Mouse (Mus musculus) forebrain, embryonic 16.5 days (tissue): ENCODE results near the gene Gpsm1. TPM values are rescaled to one million over a fixed set of nuclear protein-coding genes. Genes with fewer than 3 reads are reported as not detected.

Experiments
- ATAC-seq: fragments of 200-750 bp; cut with Nextera tagmentation; 2 replicates; pipeline ENCODE4 v1.8.0; 2017; ENCODE audit warnings: mild to moderate bottlenecking, moderate library complexity
- H3K27ac ChIP-seq: fragments of 300-500 bp; sonication (generic); 2 replicates; pipeline ENCODE4 v1.5.1; 2014; ENCODE audit warnings: low read length, control low read depth
- H3K27me3 ChIP-seq: fragments of 300-500 bp; sonication (generic); replicated peaks from 2 replicates; pipeline ENCODE4 v1.6.1; 2014; ENCODE audit warnings: low read length; ENCODE audit not compliant: control insufficient read depth, insufficient read depth
- H3K36me3 ChIP-seq: fragments of 300-500 bp; sonication (generic); 2 replicates; pipeline ENCODE4 v1.6.1; 2014; ENCODE audit not compliant: control insufficient read depth, insufficient read depth
- H3K4me1 ChIP-seq: fragments of 300-500 bp; sonication (generic); replicated peaks from 2 replicates; pipeline ENCODE4 v1.6.1; 2014; ENCODE audit warnings: low read length; ENCODE audit not compliant: control insufficient read depth, insufficient read depth
- H3K4me2 ChIP-seq: fragments of 300-500 bp; sonication (generic); 2 replicates; pipeline ENCODE4 v1.6.1; 2014; ENCODE audit warnings: mild to moderate bottlenecking, low read length, control low read depth
- H3K4me3 ChIP-seq: fragments of 300-500 bp; sonication (generic); replicated peaks from 2 replicates; pipeline ENCODE4 v1.5.1; 2014; ENCODE audit warnings: mild to moderate bottlenecking, low read length, control low read depth
- H3K9ac ChIP-seq: fragments of 300-500 bp; sonication (generic); replicated peaks from 2 replicates; pipeline ENCODE4 v1.6.1; 2014; ENCODE audit warnings: low read depth, low read length, control low read depth
- H3K9me3 ChIP-seq: fragments of 300-500 bp; sonication (generic); 2 replicates; pipeline ENCODE4 v1.6.1; 2016; ENCODE audit warnings: low read length; ENCODE audit not compliant: control insufficient read depth
- WGBS: fragments of 180-500 bp; shearing (Covaris S2); extraction: QIAGEN DNeasy Blood & Tissue Kit; methylation state at CpG from one replicate; pipeline ENCODE4 v1.1.7; 2014; 5-methylcytosine and 5-hydroxymethylcytosine counted together
- polyA plus RNA-seq: library from polyadenylated mRNA; unstranded; fragments of >200 nt; fragmentation: Nextera tagmentation; extraction: Ambion mirVana; gene quantifications from 2 replicates; pipeline ENCODE4 v1.2.1, GENCODE M21; 2015

Gpsm1 gene
- polyA plus RNA-seq, 1 experiment from 2014 or later, result 160 TPM

- ATAC-seq, result no peak
- Histone ChIP-seq H3K9ac (no peak overlapping the region), H3K4me1 (no peaks in the 10 kb centered on the region), H3K36me3 (no peaks in the 10 kb centered on the region), H3K4me2 (no peak overlapping the region), H3K9me3 (no peaks in the 10 kb centered on the region), H3K27ac (no peak overlapping the region), H3K27me3 (no peaks in the 10 kb centered on the region), H3K4me3 (no peak overlapping the region)
- WGBS, result 88% methylated on average over 13 of the region's 13 CpGs
These were observed 43.5 kb downstream of the Gpsm1 start for GRCm38 (mm10) chr2:26358667-26359320.

DNA sequence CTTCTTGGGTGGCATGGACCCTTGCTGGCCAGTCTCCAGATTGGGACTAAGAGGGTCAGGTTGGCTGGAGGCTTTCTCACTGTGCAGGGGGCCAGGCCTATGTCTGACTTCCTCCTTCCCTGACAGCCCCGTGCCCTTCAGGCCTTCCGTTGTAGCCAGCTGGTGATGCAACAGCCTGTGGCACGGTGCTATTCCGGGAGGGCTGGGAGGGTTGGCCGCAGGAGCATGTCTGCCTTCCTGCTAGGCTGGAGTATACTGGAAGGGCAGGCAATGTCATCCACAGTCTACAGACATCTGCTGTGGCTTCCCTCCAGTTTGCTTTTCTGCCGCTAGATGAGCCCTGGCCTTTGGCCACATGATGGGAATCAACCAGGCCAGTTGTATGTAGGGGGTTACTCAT is 44.7 kb downstream of the Gpsm1 start:
- Histone ChIP-seq H3K4me2 (no peak overlapping the region), H3K27ac (no peak overlapping the region), H3K4me3 (no peak overlapping the region), H3K4me1 (no peaks in the 10 kb centered on the region), H3K36me3 (no peaks in the 10 kb centered on the region), H3K9me3 (no peaks in the 10 kb centered on the region), H3K27me3 (no peaks in the 10 kb centered on the region), H3K9ac (no peak overlapping the region)
- ATAC-seq, result no peak
- WGBS, result 83% methylated on average over 6 of the region's 6 CpGs

- no peak within 1 kb of the TSS for H3K4me3 ChIP-seq
- no peaks in the 10 kb centered on the region for H3K27me3 ChIP-seq
- no peaks in the 10 kb centered on the region for H3K36me3 ChIP-seq
- 59% methylated on average over 3 of the region's 3 CpGs for WGBS
- no peak for ATAC-seq
- no peak within 1 kb of the TSS for H3K9ac ChIP-seq
- no peak within 1 kb of the TSS for H3K27ac ChIP-seq
- H3K9me3 ChIP-seq, result no peaks in the 10 kb centered on the region
- no peak within 1 kb of the TSS for H3K4me2 ChIP-seq
- H3K4me1 ChIP-seq, result no peaks in the 10 kb centered on the region
These were observed 45.5 kb downstream of the Gpsm1 start, which contains the start of gene Card9 for GRCm38 (mm10) chr2:26360772-26361171. Card9 (minus strand) TSS chr2:26360918.

DNA sequence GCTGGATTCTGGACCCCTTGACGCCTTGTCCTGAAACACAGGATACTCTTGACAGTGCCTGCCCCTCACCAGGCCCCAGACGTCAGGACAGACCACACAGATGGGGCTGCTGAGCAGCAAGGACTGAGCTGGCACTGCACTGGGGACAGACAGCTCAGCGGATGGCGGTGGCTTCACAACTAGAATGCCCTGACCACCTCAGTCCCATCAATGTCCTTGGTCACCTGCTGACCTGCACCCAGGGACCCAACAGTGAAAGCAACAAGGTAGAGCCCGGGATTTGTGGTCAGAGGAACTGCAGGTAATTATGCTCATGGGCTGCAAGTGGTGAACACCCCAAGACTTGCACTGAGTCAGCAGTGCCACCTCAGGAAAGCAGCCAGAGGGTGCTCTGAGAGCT is 47.7 kb downstream of the Gpsm1 start:
- peaks cover 8% of the 10 kb centered on the region; the same call in 1 of the 2 replicates for H3K36me3 ChIP-seq
- H3K27ac ChIP-seq, result no peak overlapping the region
- 87% methylated on average over 5 of the region's 5 CpGs for WGBS
- H3K27me3 ChIP-seq, result no peaks in the 10 kb centered on the region
- H3K4me2 ChIP-seq, result no peak overlapping the region
- no peak for ATAC-seq
- H3K4me3 ChIP-seq, result no peak overlapping the region
- no peak overlapping the region for H3K9ac ChIP-seq
- H3K9me3 ChIP-seq, result no peaks in the 10 kb centered on the region
- no peaks in the 10 kb centered on the region for H3K4me1 ChIP-seq

DNA sequence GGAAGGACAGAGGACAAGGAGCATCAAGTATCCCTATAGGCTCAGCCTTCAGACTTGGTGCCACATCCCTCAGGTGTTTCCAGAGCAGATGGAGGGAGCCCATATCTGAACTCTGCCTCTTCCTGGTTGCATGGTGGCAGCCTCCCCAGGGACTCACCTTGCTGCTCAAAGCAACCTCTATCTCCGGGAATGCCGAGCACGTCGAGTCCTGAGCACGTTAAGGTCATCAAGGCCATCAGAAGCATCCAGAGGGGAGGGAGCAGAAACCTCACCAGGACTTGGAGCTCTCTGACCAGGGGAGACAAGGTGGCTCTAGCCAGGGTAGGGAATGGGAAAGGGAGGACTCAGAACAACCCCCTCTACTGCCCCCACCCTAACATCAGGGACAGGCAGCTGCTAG is 48.2 kb downstream of the Gpsm1 start:
- no peaks in the 10 kb centered on the region for H3K4me1 ChIP-seq
- H3K9ac ChIP-seq, result no peak overlapping the region
- H3K4me3 ChIP-seq, result no peak overlapping the region
- H3K27ac ChIP-seq, result no peak overlapping the region
- no peaks in the 10 kb centered on the region for H3K9me3 ChIP-seq
- H3K27me3 ChIP-seq, result no peaks in the 10 kb centered on the region
- no peak overlapping the region for H3K4me2 ChIP-seq
- no peak for ATAC-seq
- WGBS, result 87% methylated on average over 5 of the region's 5 CpGs
- H3K36me3 ChIP-seq, result peaks cover 8% of the 10 kb centered on the region; the same call in 1 of the 2 replicates

GRCm38 (mm10) chr2:26364738-26365465 is 49.6 kb downstream of the Gpsm1 start:
- 90% methylated on average over 10 of the region's 10 CpGs for WGBS
- no peak overlapping the region for H3K27ac ChIP-seq
- H3K9me3 ChIP-seq, result no peaks in the 10 kb centered on the region
- no peaks in the 10 kb centered on the region for H3K27me3 ChIP-seq
- no peak for ATAC-seq
- peaks cover 19% of the 10 kb centered on the region for H3K36me3 ChIP-seq
- H3K9ac ChIP-seq, result no peak overlapping the region
- no peaks in the 10 kb centered on the region for H3K4me1 ChIP-seq
- H3K4me2 ChIP-seq, result no peak overlapping the region
- H3K4me3 ChIP-seq, result no peak overlapping the region

- Histone ChIP-seq H3K9me3 (no peaks in the 10 kb centered on the region), H3K4me3 (no peak overlapping the region), H3K4me2 (no peak overlapping the region), H3K27me3 (no peaks in the 10 kb centered on the region), H3K9ac (no peak overlapping the region), H3K36me3 (peaks cover 36% of the 10 kb centered on the region), H3K27ac (no peak overlapping the region), H3K4me1 (no peaks in the 10 kb centered on the region)
- 93% methylated on average over 6 of the region's 6 CpGs for WGBS
- no peak for ATAC-seq
These were observed 52.6 kb downstream of the Gpsm1 start for GRCm38 (mm10) chr2:26367911-26368310.

DNA sequence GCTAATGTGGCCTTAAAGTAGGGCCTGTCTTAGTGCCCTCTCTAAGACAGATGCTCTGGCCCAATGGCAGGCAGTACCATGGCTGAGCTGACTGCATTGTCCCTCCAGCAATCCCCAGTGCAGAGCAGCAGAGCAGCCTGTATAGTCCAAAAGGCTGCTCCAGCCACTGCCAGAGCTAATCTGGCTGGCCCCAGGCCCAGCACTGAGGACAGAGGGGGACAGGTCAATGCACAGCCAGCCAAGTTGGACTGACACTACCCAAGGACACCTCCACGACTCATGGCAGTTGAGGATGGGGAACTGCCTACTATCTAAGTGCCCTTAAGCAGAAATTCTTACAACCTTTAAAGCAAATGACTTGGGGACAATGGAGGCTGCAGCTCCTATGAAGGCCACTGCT is 53.3 kb downstream of the Gpsm1 start:
- H3K9me3 ChIP-seq, result no peaks in the 10 kb centered on the region
- H3K36me3 ChIP-seq, result peaks cover 39% of the 10 kb centered on the region
- WGBS, result 95% methylated on average over 1 of the region's 1 CpGs
- no peak overlapping the region for H3K4me3 ChIP-seq
- ATAC-seq, result no peak
- no peak overlapping the region for H3K9ac ChIP-seq
- H3K27me3 ChIP-seq, result no peaks in the 10 kb centered on the region
- no peak overlapping the region for H3K27ac ChIP-seq
- H3K4me2 ChIP-seq, result no peak overlapping the region
- H3K4me1 ChIP-seq, result no peaks in the 10 kb centered on the region

DNA sequence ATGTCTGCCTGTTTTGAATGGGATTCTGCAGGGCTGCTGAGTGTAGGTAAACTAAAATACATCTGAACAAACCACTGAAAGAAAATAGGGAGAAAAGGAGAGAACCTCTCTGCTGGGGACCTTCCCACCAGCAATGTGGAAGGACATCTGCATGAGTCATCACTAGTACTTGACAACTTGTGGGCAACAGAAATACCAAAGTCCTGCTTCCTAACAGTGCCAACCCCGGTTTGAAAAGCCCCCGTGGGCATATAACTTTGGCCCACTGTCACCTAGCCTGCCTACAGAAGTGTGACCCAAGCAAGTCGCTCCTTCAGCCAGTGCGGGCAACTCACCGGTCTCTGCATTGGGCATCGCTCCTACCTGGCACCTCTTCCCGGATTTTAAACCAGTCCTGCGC is 57.1 kb downstream of the Gpsm1 start:
- H3K4me2 ChIP-seq, result no peak overlapping the region
- H3K4me1 ChIP-seq, result no peaks in the 10 kb centered on the region
- peaks cover 55% of the 10 kb centered on the region for H3K36me3 ChIP-seq
- no peaks in the 10 kb centered on the region for H3K27me3 ChIP-seq
- H3K9me3 ChIP-seq, result no peaks in the 10 kb centered on the region
- H3K4me3 ChIP-seq, result no peak overlapping the region
- H3K27ac ChIP-seq, result no peak overlapping the region
- ATAC-seq, result no peak
- no peak overlapping the region for H3K9ac ChIP-seq
- WGBS, result 92% methylated on average over 8 of the region's 8 CpGs
